8 mouse cellular contexts compared by ENCODE assay signal in genomic region chr10:95894856-95895386, GRCm38 (mm10). TPM values are rescaled to one million over a fixed set of nuclear protein-coding genes. Genes with fewer than 3 reads are reported as not detected.
DNase-seq lines count a peak whose midpoint lies in the region; ATAC-seq and TF ChIP-seq lines count a peak whose summit lies in the region.

No protein-coding gene starts in this region.

- no peaks in the 10 kb centered on the region for H3K27me3 ChIP-seq in forebrain, embryonic 14.5 days (replicated peaks; ENCODE audit: control insufficient read depth, insufficient read depth, low read length)
- H3K27me3 ChIP-seq in liver, embryonic 16.5 days (ENCODE audit: control insufficient read depth, insufficient read depth, low read depth, low read length) = no peaks in the 10 kb centered on the region
- no peaks in the 10 kb centered on the region for H3K27me3 ChIP-seq in neural tube, embryonic 11.5 days (ENCODE audit: control insufficient read depth, insufficient read depth, low read length)

- intact Hi-C loops in heart, postnatal 25 days (cut with DNase I) = loop anchor here (1.0 to 10.0 kb wide), 3 partner anchors 346 to 900 kb away; no protein-coding TSS in a partner anchor

- peak overlapping the region in 1 of 2 experiments; percentile 39; a peak in 2 of 4 replicates for H3K4me3 ChIP-seq in ES-E14 (ENCODE audit: insufficient read depth in 1 of 2, low read depth in 1 of 2, low read length in 2 of 2, poor library complexity in 1 of 2, severe bottlenecking in 1 of 2)
- H3K4me3 ChIP-seq in forebrain, embryonic 14.5 days (ENCODE audit: low read depth, low read length) = peak overlapping the region; percentile 19
- H3K4me3 ChIP-seq in liver, embryonic 16.5 days (ENCODE audit: low read depth, low read length) = peak overlapping the region; percentile 36
- H3K4me3 ChIP-seq in neural tube, embryonic 11.5 days (ENCODE audit: low read depth, low read length) = no peak overlapping the region

- H3K36me3 ChIP-seq in ES-E14 (ENCODE audit: control insufficient read depth, insufficient read depth, low read length, poor library complexity, severe bottlenecking) = peaks cover 2% of the 10 kb centered on the region; the same call in 1 of the 2 replicates
- H3K36me3 ChIP-seq in forebrain, embryonic 14.5 days (ENCODE audit: control insufficient read depth, insufficient read depth, low read length) = no peaks in the 10 kb centered on the region
- H3K36me3 ChIP-seq in liver, embryonic 16.5 days (ENCODE audit: control insufficient read depth, insufficient read depth) = no peaks in the 10 kb centered on the region
- no peaks in the 10 kb centered on the region for H3K36me3 ChIP-seq in neural tube, embryonic 11.5 days (ENCODE audit: control insufficient read depth, insufficient read depth, low read length)

- in situ Hi-C loops in ES-E14 (cut with MboI; ENCODE audit: low sequenced_read_pairs in 2 of 2, unreplicated experiment in 2 of 2) = loop anchor here (10.0 to 25.0 kb wide), 2 partner anchors 333 to 340 kb away; partner anchors contain the start of gene Nudt4 (in 1 of the 2)

- H3K27ac ChIP-seq in ES-E14 (ENCODE audit: insufficient read depth, low read depth, low read length, poor library complexity, severe bottlenecking) = no peak overlapping the region
- no peak overlapping the region for H3K27ac ChIP-seq in forebrain, embryonic 14.5 days (ENCODE audit: low read depth, low read length)
- no peak overlapping the region for H3K27ac ChIP-seq in liver, embryonic 16.5 days (ENCODE audit: low read length)
- no peak overlapping the region for H3K27ac ChIP-seq in neural tube, embryonic 11.5 days (ENCODE audit: low read depth, low read length)

- peaks cover 7 to 13% of the 10 kb centered on the region in 2 experiments for H3K4me1 ChIP-seq in ES-E14 (ENCODE audit: control insufficient read depth in 2 of 2, insufficient read depth in 2 of 2, low read length in 2 of 2, poor library complexity in 1 of 2)
- no peaks in the 10 kb centered on the region for H3K4me1 ChIP-seq in forebrain, embryonic 14.5 days (ENCODE audit: control insufficient read depth, insufficient read depth, low read length)
- H3K4me1 ChIP-seq in liver, embryonic 16.5 days (ENCODE audit: control insufficient read depth, low read depth, low read length) = no peaks in the 10 kb centered on the region; the same call in 1 of the 2 replicates
- no peaks in the 10 kb centered on the region for H3K4me1 ChIP-seq in neural tube, embryonic 11.5 days (ENCODE audit: control insufficient read depth, insufficient read depth, low read length)

- no peak overlapping the region; the same call in 1 of the 2 replicates for H3K9ac ChIP-seq in ES-E14 (ENCODE audit: insufficient read depth, low read depth, low read length, poor library complexity, severe bottlenecking)
- peak overlapping the region; percentile 37; the same call in 1 of the 2 replicates for H3K9ac ChIP-seq in forebrain, embryonic 14.5 days (ENCODE audit: low read length)
- no peak overlapping the region for H3K9ac ChIP-seq in liver, embryonic 16.5 days (ENCODE audit: low read depth, low read length)
- no peak overlapping the region for H3K9ac ChIP-seq in neural tube, embryonic 11.5 days (ENCODE audit: low read length)

- no peaks in the 10 kb centered on the region for H3K9me3 ChIP-seq in ES-E14 (ENCODE audit: control insufficient read depth, insufficient read depth, low read depth, low read length)
- H3K9me3 ChIP-seq in forebrain, embryonic 14.5 days (replicated peaks; ENCODE audit: control insufficient read depth, low read length) = no peaks in the 10 kb centered on the region
- no peaks in the 10 kb centered on the region for H3K9me3 ChIP-seq in liver, embryonic 16.5 days (replicated peaks; ENCODE audit: control insufficient read depth, low read length)
- no peaks in the 10 kb centered on the region for H3K9me3 ChIP-seq in neural tube, embryonic 11.5 days (ENCODE audit: control insufficient read depth, low read length)

- H3K4me2 ChIP-seq in forebrain, embryonic 14.5 days (ENCODE audit: low read length) = peak overlapping the region; percentile 49
- H3K4me2 ChIP-seq in liver, embryonic 16.5 days (ENCODE audit: low read depth, low read length) = peak overlapping the region; percentile 52
- H3K4me2 ChIP-seq in neural tube, embryonic 11.5 days (ENCODE audit: low read depth) = peak overlapping the region; percentile 31

- ATAC-seq in forebrain, embryonic 14.5 days = peak; percentile 92
- no peak for ATAC-seq in liver, embryonic 16.5 days (ENCODE audit: low read depth)
- ATAC-seq in neural tube, embryonic 11.5 days (ENCODE audit: insufficient read depth, low FRiP score, low TSS enrichment) = no peak; the same call in 1 of the 2 replicates

- DNase-seq in ES-E14 (ENCODE audit: low read depth, low spot score) = peak; percentile 65
- peak; percentile 19 for DNase-seq in c-Kit-positive CD71-positive TER-119-positive erythroid progenitor cells, embryonic 14.5 days (ENCODE audit: low spot score)
- peak; percentile 86 for DNase-seq in forebrain, embryonic 14.5 days (ENCODE audit: low spot score)
- peak; percentile 35 for DNase-seq in heart, postnatal 25 days (ENCODE audit: low spot score)
- DNase-seq in layer of hippocampus, adult 11-12 months (ENCODE audit: low spot score) = peak; percentile 75
- peak; percentile 63 for DNase-seq in neural tube, embryonic 11.5 days (ENCODE audit: low spot score)
- DNase-seq in testis, postnatal 10 days (ENCODE audit: low spot score) = peak; percentile 70

- 38% methylated on average over 10 of the region's 10 CpGs for WGBS in forebrain, embryonic 14.5 days
- WGBS in liver, embryonic 16.5 days (ENCODE audit: insufficient replicate concordance) = 30% methylated on average over 10 of the region's 10 CpGs
- WGBS in neural tube, embryonic 11.5 days = 43% methylated on average over 10 of the region's 10 CpGs

TF ChIP-seq in ES-E14, 5 proteins besides CTCF, POLR2A, EP300 and RAD21:
- TF ChIP-seq HCFC1 (IDR thresholded peaks at IDR 0.05; ENCODE audit: borderline replicate concordance, insufficient read depth, low read length) (no peak), ZNF384 (IDR thresholded peaks at IDR 0.05; ENCODE audit: low read depth, low read length) (peak; percentile 88), ZC3H11A (IDR thresholded peaks at IDR 0.05; ENCODE audit: borderline replicate concordance, low read depth, low read length) (peak; percentile 92)

RNA-seq across cellular contexts. Expression of gene Eea1, which starts 45.5 kb away (rescaled TPM):
- total RNA-seq in ES-E14 (2012; rRNA removed) = 12.4 TPM in 2 replicates
- polyA plus RNA-seq in forebrain, embryonic 14.5 days (2014; fragmentation: Nextera tagmentation; extraction: Ambion mirVana) = 15.5 and 18.9 TPM in 2 replicates
- 10 to 100 TPM; 30.2 to 33.4 TPM for total RNA-seq in heart, postnatal 25 days (2021)
- 7.5 and 7.8 TPM in 2 replicates for polyA plus RNA-seq in liver, embryonic 16.5 days (2015; fragmentation: Nextera tagmentation; extraction: Ambion mirVana)
- polyA plus RNA-seq in neural tube, embryonic 11.5 days (2014; fragmentation: Nextera tagmentation; extraction: Ambion mirVana) = 13.5 and 14.5 TPM in 2 replicates

RNA-seq across cellular contexts. Expression of gene Gm33543, which starts 52.2 kb away (rescaled TPM):
- total RNA-seq in ES-E14 (2012; rRNA removed) = not detected in 2 replicates
- not detected in 2 replicates for polyA plus RNA-seq in forebrain, embryonic 14.5 days (2014; fragmentation: Nextera tagmentation; extraction: Ambion mirVana)
- 1 to 10 TPM; 2.5 to 3.8 TPM for total RNA-seq in heart, postnatal 25 days (2021)
- polyA plus RNA-seq in liver, embryonic 16.5 days (2015; fragmentation: Nextera tagmentation; extraction: Ambion mirVana) = 0.28 and 0.35 TPM in 2 replicates
- not detected in 2 replicates for polyA plus RNA-seq in neural tube, embryonic 11.5 days (2014; fragmentation: Nextera tagmentation; extraction: Ambion mirVana)

Comparison
In these comparisons a context has a peak if more than half of its experiments do, and no peak if none do; other contexts are left out.
1. DNase-seq: peak in every context shown above with its lines; median percentile 86 in forebrain, embryonic 14.5 days; 75 in layer of hippocampus, adult 11-12 months; 70 in testis, postnatal 10 days; 65 in ES-E14; 63 in neural tube, embryonic 11.5 days; 35 in heart, postnatal 25 days; 19 in c-Kit-positive CD71-positive TER-119-positive erythroid progenitor cells, embryonic 14.5 days.